Mouse (Mus musculus) C2C12 (cell line): ENCODE results near the gene Zbtb46. TPM values are rescaled to one million over a fixed set of nuclear protein-coding genes. Genes with fewer than 3 reads are reported as not detected.
"Not testable (repeated sequence)": the region's sequence is repeated elsewhere in the genome, so short reads cannot be mapped to it uniquely, and the experiment has no call there.

ENCODE experiments used
- H3K27me3 ChIP-seq: one replicate; pipeline ENCODE4 v1.6.1; 2011; ENCODE audit not compliant: control insufficient read depth, insufficient read depth, insufficient read length
- H3K36me3 ChIP-seq: one replicate; pipeline ENCODE4 v1.6.1; 2011; ENCODE audit not compliant: control insufficient read depth, insufficient read depth
- H3K4me3 ChIP-seq: one replicate; pipeline ENCODE4 v1.5.1; 2011; ENCODE audit warnings: mild to moderate bottlenecking, control low read depth; ENCODE audit not compliant: poor library complexity, insufficient read depth, severe bottlenecking
- H3K79me2 ChIP-seq: one replicate; pipeline ENCODE4 v1.6.1; 2011; ENCODE audit not compliant: control insufficient read depth, insufficient read depth
- H3K79me3 ChIP-seq: one replicate; pipeline ENCODE4 v1.6.1; 2011; ENCODE audit warnings: low read depth, control low read depth
- H3ac ChIP-seq: one replicate; pipeline ENCODE3; 2011; ENCODE audit warnings: low read depth; ENCODE audit not compliant: control insufficient read depth, insufficient read length
- CEBPB ChIP-seq: IDR thresholded peaks from one replicate; pipeline ENCODE4 v1.6.1; 2011; ENCODE audit warnings: low read depth, mild to moderate bottlenecking, control low read depth, moderate library complexity
- CTCF ChIP-seq: IDR thresholded peaks from one replicate; pipeline ENCODE4 v1.5.1; 2011; ENCODE audit not compliant: control insufficient read depth, insufficient read depth, insufficient read length
- FOSL1 ChIP-seq: IDR thresholded peaks from one replicate; pipeline ENCODE4 v1.8.0; 2011; ENCODE audit warnings: mild to moderate bottlenecking, low read length; ENCODE audit not compliant: poor library complexity, insufficient read depth, severe bottlenecking
- MAX ChIP-seq: IDR thresholded peaks from one replicate; pipeline ENCODE4 v1.6.1; 2011; ENCODE audit warnings: mild to moderate bottlenecking, control low read depth
- MYOD1 ChIP-seq: IDR thresholded peaks from one replicate; pipeline ENCODE4 v1.6.1; 2011; ENCODE audit warnings: low read depth; ENCODE audit not compliant: control insufficient read depth, insufficient read length
- MYOG ChIP-seq: IDR thresholded peaks from one replicate; pipeline ENCODE4 v1.6.1; 2011; ENCODE audit not compliant: control insufficient read depth, insufficient read length; ENCODE audit errors: extremely low read depth
- USF1 ChIP-seq: IDR thresholded peaks from one replicate; pipeline ENCODE4 v1.6.1; 2011; ENCODE audit warnings: low read depth, mild to moderate bottlenecking, control low read depth, moderate library complexity
- long read RNA-seq, 2 experiments: library from polyadenylated mRNA; unstranded; transcript quantifications; one replicate each; pipeline ENCODE4 v2.0.0; 2019 to 2020
- polyA plus RNA-seq: library from polyadenylated mRNA; unstranded; fragments of >200 nt; fragmentation: generic; extraction: Trizol; gene quantifications from one replicate; pipeline ENCODE4 v1.2.1, GENCODE M21; 2012; ENCODE audit warnings: missing spikeins

The Zbtb46 gene
- 0.68 TPM for polyA plus RNA-seq
- long read RNA-seq, experiment 1, partial matches to known transcripts = 0 of 1 reads
- long read RNA-seq, experiment 1, other reads (novel, unspliced or antisense) = 1 of 1 reads
- long read RNA-seq, experiment 2, full-length matches to known transcripts = 8 of 8 reads
- long read RNA-seq, experiment 2, partial matches to known transcripts = 0 of 8 reads
- long read RNA-seq, experiment 2, other reads (novel, unspliced or antisense) = 0 of 8 reads

DNA sequence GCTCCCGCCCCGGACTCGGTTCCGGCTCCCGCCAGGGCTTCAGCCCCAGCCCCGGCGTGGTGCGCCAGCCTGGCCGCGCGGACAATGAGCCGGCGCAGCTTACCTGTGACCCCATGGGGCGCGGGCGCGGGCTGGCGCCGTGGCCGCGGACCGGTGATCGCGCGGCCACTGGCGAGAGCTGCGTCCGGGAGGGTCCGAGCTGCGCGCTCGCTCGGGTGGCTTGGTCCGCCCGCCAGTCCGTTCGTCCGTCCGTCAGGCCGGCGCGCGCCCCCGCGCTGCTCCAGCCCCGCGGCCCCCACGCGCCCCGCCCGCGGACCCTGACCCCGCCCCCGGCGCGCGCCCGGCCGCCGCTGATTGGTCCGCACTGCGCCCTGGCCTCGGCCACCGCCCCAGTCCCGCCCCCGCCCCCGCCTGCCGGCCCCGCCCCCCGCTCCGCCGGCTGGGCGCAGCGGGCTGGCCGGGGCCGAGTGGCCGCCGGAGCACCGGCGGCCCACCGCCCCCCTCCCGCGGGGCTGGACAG is at the start of gene Zbtb46:
TSS of gene Zbtb46 (minus strand) at position 274 of the 520 bp plus-strand sequence.
- TF ChIP-seq USF1 (no peak), MYOD1 (no peak), FOSL1 (no peak), MYOG (no peak), CTCF (no peak), CEBPB (no peak), MAX (no peak)
- Histone ChIP-seq H3K27me3 (peaks cover 59% of the 10 kb centered on the region), H3K4me3 (peak within 1 kb of the TSS; percentile 31)

DNA sequence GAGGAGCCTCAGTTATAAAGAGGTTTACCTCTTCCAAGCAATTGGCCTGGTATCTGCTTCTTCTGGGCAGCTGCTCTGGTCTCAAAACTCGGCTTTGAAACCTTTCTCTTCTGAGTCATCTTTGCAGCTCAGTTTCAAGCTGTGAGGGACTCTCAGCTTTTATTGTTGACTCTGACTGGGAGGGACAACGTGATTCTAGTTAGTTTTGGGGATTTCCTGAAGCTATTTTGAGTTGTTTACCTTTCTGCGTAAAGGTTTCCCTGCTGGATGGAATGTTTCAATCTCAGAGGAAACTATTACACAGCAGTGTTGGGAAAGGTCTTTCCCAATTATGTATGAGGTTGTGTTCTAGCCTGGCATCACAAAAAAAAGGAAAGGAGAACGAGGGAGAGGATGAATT is 39.4 kb upstream of the Zbtb46 start:
- no peak overlapping the region for H3ac ChIP-seq
- TF ChIP-seq MYOG = no peak
- no peak for TF ChIP-seq MAX
- no peak for TF ChIP-seq CEBPB
- TF ChIP-seq USF1 = no peak
- TF ChIP-seq FOSL1 = no peak
- no peak for TF ChIP-seq MYOD1
- no peak for TF ChIP-seq CTCF
- H3K27me3 ChIP-seq = no peaks in the 10 kb centered on the region
- peaks cover 37% of the 10 kb centered on the region for H3K79me3 ChIP-seq
- no peak overlapping the region for H3K4me3 ChIP-seq
- peaks cover 42% of the 10 kb centered on the region for H3K36me3 ChIP-seq
- peaks cover 63% of the 10 kb centered on the region for H3K79me2 ChIP-seq

More for the DNA sequence above, at the start of gene Zbtb46:
- Histone ChIP-seq H3K79me2 (no peaks in the 10 kb centered on the region), H3ac (peak within 1 kb of the TSS; percentile 76), H3K36me3 (no peaks in the 10 kb centered on the region), H3K79me3 (no peaks in the 10 kb centered on the region)

GRCm38 (mm10) chr2:181497548-181497875 is 38.3 kb upstream of the Zbtb46 start:
- Histone ChIP-seq H3K79me2 (peaks cover 54% of the 10 kb centered on the region), H3ac (peak overlapping the region; percentile 82), H3K4me3 (peak overlapping the region; percentile 89), H3K79me3 (peaks cover 37% of the 10 kb centered on the region), H3K36me3 (peaks cover 34% of the 10 kb centered on the region), H3K27me3 (no peaks in the 10 kb centered on the region)
- TF ChIP-seq MYOG (no peak), MAX (peak; percentile 40)

- Histone ChIP-seq H3K79me2 (peaks cover 49% of the 10 kb centered on the region), H3K36me3 (peaks cover 29% of the 10 kb centered on the region), H3K79me3 (peaks cover 37% of the 10 kb centered on the region), H3ac (peak within 1 kb of the TSS; percentile 82), H3K27me3 (no peaks in the 10 kb centered on the region), H3K4me3 (peak within 1 kb of the TSS; percentile 89)
- TF ChIP-seq MAX = no peak
- TF ChIP-seq CEBPB = peak; percentile 73
Measured at GRCm38 (mm10) chr2:181496831-181497547, 37.8 kb upstream of the Zbtb46 start, which contains the start of gene Tpd52l2. Gene Tpd52l2 (plus strand): TSS chr2:181497142.

GRCm38 (mm10) chr2:181496281-181496680 is 37.1 kb upstream of the Zbtb46 start:
- TF ChIP-seq CTCF (peak; percentile 46), MYOG (no peak)
- peaks cover 22% of the 10 kb centered on the region for H3K36me3 ChIP-seq
- peaks cover 4% of the 10 kb centered on the region for H3K27me3 ChIP-seq
- H3K79me3 ChIP-seq = peaks cover 34% of the 10 kb centered on the region
- peak overlapping the region; percentile 89 for H3K4me3 ChIP-seq
- H3ac ChIP-seq = peak overlapping the region; percentile 27
- peaks cover 43% of the 10 kb centered on the region for H3K79me2 ChIP-seq

- not testable (repeated sequence) for H3K27me3 ChIP-seq, H3ac ChIP-seq
- Histone ChIP-seq H3K36me3 (peaks cover 18% of the 10 kb centered on the region), H3K4me3 (peak overlapping the region; percentile 89), H3K79me3 (peaks cover 30% of the 10 kb centered on the region), H3K79me2 (peaks cover 38% of the 10 kb centered on the region)
Measured at GRCm38 (mm10) chr2:181495845-181496244, 36.6 kb upstream of the Zbtb46 start.
